Mouse (Mus musculus) adrenal gland, adult 2 months (tissue): Measurements from ENCODE around the gene Hoxa11. TPM values are rescaled to one million over a fixed set of nuclear protein-coding genes. Genes with fewer than 3 reads are reported as not detected.

Source experiments
- DNase-seq: peaks from one replicate; pipeline ENCODE4 v3.0.0; 2021
- polyA plus RNA-seq: library from polyadenylated mRNA; depleted of rRNA; stranded (reverse); fragments of >200 nt; gene quantifications from 2 replicates; pipeline ENCODE4 v1.2.3, GENCODE M21; 2012
- total RNA-seq, 2 experiments: library from RNA; stranded (reverse); gene quantifications; 2 replicates each; pipeline ENCODE4 v1.2.3; 2021

Hoxa11 gene
- total and polyA plus RNA-seq, 3 experiments = not detected

- DNase-seq = no peak
These were observed 2.4 kb upstream of the Hoxa11 start for GRCm38 (mm10) chr6:52247766-52248637.

- DNase-seq = no peak
These were observed 1.3 kb upstream of the Hoxa11 start for GRCm38 (mm10) chr6:52246916-52247315.

- DNase-seq = no peak
These were observed 793 bp upstream of the Hoxa11 start for GRCm38 (mm10) chr6:52246403-52246803.

- DNase-seq = no peak
These were observed 412 bp downstream of the Hoxa11 start for GRCm38 (mm10) chr6:52245040-52245756.

GRCm38 (mm10) chr6:52244471-52245039 is 1.1 kb downstream of the Hoxa11 start:
- no peak for DNase-seq

- no peak for DNase-seq
These were observed 1.9 kb downstream of the Hoxa11 start for GRCm38 (mm10) chr6:52243681-52244121.

GRCm38 (mm10) chr6:52242801-52243332 is 2.7 kb downstream of the Hoxa11 start:
- no peak for DNase-seq

GRCm38 (mm10) chr6:52241001-52241621 is 4.5 kb downstream of the Hoxa11 start:
- no peak for DNase-seq

GRCm38 (mm10) chr6:52240389-52241000 is 5.1 kb downstream of the Hoxa11 start, which contains the start of gene Hoxa10:
Gene Hoxa10 (minus strand): TSS chr6:52240854.
- peak; percentile 82 for DNase-seq

- no peak for DNase-seq
These were observed 5.8 kb downstream of the Hoxa11 start for GRCm38 (mm10) chr6:52239625-52240388.

- DNase-seq = no peak
These were observed 6.6 kb downstream of the Hoxa11 start for GRCm38 (mm10) chr6:52238976-52239375.

GRCm38 (mm10) chr6:52238155-52238545 is 7.5 kb downstream of the Hoxa11 start:
- no peak for DNase-seq

- DNase-seq = no peak
These were observed 8.1 kb downstream of the Hoxa11 start for GRCm38 (mm10) chr6:52237346-52238154.

- no peak for DNase-seq
These were observed 8.8 kb downstream of the Hoxa11 start for GRCm38 (mm10) chr6:52236806-52237205.

- no peak for DNase-seq
These were observed 9.7 kb downstream of the Hoxa11 start for GRCm38 (mm10) chr6:52235866-52236265.

GRCm38 (mm10) chr6:52235267-52235666 is 10.3 kb downstream of the Hoxa11 start:
- no peak for DNase-seq

GRCm38 (mm10) chr6:52234428-52235140 is 11.0 kb downstream of the Hoxa11 start:
- no peak for DNase-seq

- no peak for DNase-seq
These were observed 11.8 kb downstream of the Hoxa11 start for GRCm38 (mm10) chr6:52233546-52234427.
